Mouse (Mus musculus): ENCODE data around the gene Zbtb20.

GRCm38 (mm10) chr16:43235721-43236159 is 360.1 kb downstream of the Zbtb20 start:
- TF ChIP-seq TAL1 (IDR thresholded peaks at IDR 0.05; ENCODE audit: low read length): no peak
- TF ChIP-seq GATA1 (IDR thresholded peaks at IDR 0.05; ENCODE audit: low read length): no peak

All from erythroblast, embryonic 14.5 days (primary cell).